Mouse (Mus musculus) kidney, adult 2 months (tissue): ENCODE measurements around the gene Apobec4.
A peak's percentile ranks its signal among the peaks of the same experiment; 100 is the strongest.

Source experiments
- CTCF ChIP-seq: fragments of 200-500 bp; conservative IDR thresholded peaks from 2 replicates; pipeline ENCODE4 v1.5.1; 2011; ENCODE audit warnings: low read depth, mild to moderate bottlenecking, control low read depth, low read length, moderate library complexity, mixed read lengths; ENCODE audit not compliant: insufficient read depth, insufficient read length
- POLR2A ChIP-seq: fragments of 200-500 bp; IDR thresholded peaks from one replicate; pipeline ENCODE4 v1.6.1; 2011; ENCODE audit warnings: low read depth, low read length, control low read depth

- no peak for TF ChIP-seq POLR2A
- TF ChIP-seq CTCF = peak; percentile 52
Observed at GRCm38 (mm10) chr1:152790254-152790653, 39.9 kb downstream of the Apobec4 start.
